Mouse (Mus musculus) brain, embryonic 14.5 days (tissue): ENCODE data around the gene Galnt2.

Source experiments
- CTCF ChIP-seq: fragments of 200-500 bp; IDR thresholded peaks from 2 replicates; pipeline ENCODE4 v1.5.1; 2012; ENCODE audit warnings: inconsistent platforms, mild to moderate bottlenecking, moderate library complexity, borderline replicate concordance; ENCODE audit not compliant: insufficient read depth, insufficient read length; ENCODE audit errors: extremely low read depth
- POLR2A ChIP-seq: fragments of 200-500 bp; IDR thresholded peaks from 2 replicates; pipeline ENCODE4 v1.6.1; 2012; ENCODE audit warnings: mild to moderate bottlenecking, inconsistent platforms, borderline replicate concordance; ENCODE audit not compliant: poor library complexity, insufficient read depth, insufficient read length, severe bottlenecking; ENCODE audit errors: extremely low read depth

DNA sequence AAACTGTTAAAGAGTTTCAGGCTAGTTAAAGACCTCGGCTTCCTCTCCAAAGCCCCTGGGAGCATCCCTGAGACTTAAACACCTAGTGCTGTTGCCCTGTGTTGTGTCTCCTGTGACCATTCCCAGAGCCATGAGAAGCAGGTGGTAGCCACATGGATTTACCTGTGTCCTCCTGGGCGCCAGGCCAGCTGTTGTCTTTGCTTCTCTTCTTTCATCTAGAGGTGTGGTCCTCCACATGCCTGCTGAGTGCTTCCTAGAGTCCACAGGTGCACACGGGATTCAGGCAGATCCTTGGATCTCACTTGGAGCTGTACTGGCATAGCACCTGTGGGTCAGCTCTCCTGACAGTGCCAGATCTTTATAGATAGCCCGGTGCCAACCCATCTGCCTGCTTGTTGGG, 36.0 kb downstream of the Galnt2 start:
- no peak for TF ChIP-seq CTCF
- TF ChIP-seq POLR2A: no peak
